Mouse (Mus musculus) heart, adult 11 months (tissue): ENCODE data around the gene Brdt.

Experiments
- DNase-seq: peaks from one replicate; pipeline ENCODE4 v3.0.0; 2022

The Brdt gene

GRCm38 (mm10) chr5:107415098-107415497 is 84.1 kb downstream of the Brdt start:
- peak; percentile 24 for DNase-seq

- no peak for DNase-seq
Observed at GRCm38 (mm10) chr5:107421676-107422075, 90.7 kb downstream of the Brdt start.

GRCm38 (mm10) chr5:107431249-107431648 is 100.3 kb downstream of the Brdt start, which contains the start of gene Lpcat2b:
TSS of gene Lpcat2b (plus strand) at chr5:107431549.
- no peak for DNase-seq

- DNase-seq, result peak; percentile 17
Observed at GRCm38 (mm10) chr5:107434001-107434400, 103.0 kb downstream of the Brdt start.

GRCm38 (mm10) chr5:107436185-107436584 is 105.2 kb downstream of the Brdt start:
- no peak for DNase-seq
